Mouse (Mus musculus) embryonic facial prominence, embryonic 10.5 days (tissue): ENCODE measurements around the gene Myo10. TPM values are rescaled to one million over a fixed set of nuclear protein-coding genes. Genes with fewer than 3 reads are reported as not detected.

Experiments used
- DNase-seq: peaks from one replicate; pipeline ENCODE4 v3.0.0-alpha.2; 2017; ENCODE audit warnings: low spot score
- H3K27ac ChIP-seq: fragments of 300-500 bp; sonication (generic); replicated peaks from 2 replicates; pipeline ENCODE4 v1.5.1; 2016; ENCODE audit warnings: mild to moderate bottlenecking
- H3K27me3 ChIP-seq: fragments of 300-500 bp; sonication (generic); replicated peaks from 2 replicates; pipeline ENCODE4 v1.6.1; 2016; ENCODE audit warnings: low read depth, mild to moderate bottlenecking; ENCODE audit not compliant: poor library complexity, severe bottlenecking
- H3K36me3 ChIP-seq: fragments of 300-500 bp; sonication (generic); replicated peaks from 2 replicates; pipeline ENCODE4 v1.6.1; 2016; ENCODE audit warnings: mild to moderate bottlenecking, moderate library complexity
- H3K4me1 ChIP-seq: fragments of 300-500 bp; sonication (generic); 2 replicates; pipeline ENCODE4 v1.6.1; 2016
- H3K4me3 ChIP-seq: fragments of 300-500 bp; sonication (generic); 2 replicates; pipeline ENCODE4 v1.5.1; 2016; ENCODE audit warnings: mild to moderate bottlenecking, moderate library complexity
- H3K9me3 ChIP-seq: fragments of 300-500 bp; sonication (generic); 2 replicates; pipeline ENCODE4 v1.6.1; 2016; ENCODE audit warnings: mild to moderate bottlenecking
- WGBS: fragments of 180-500 bp; shearing (Covaris S2); methylation state at CpG from one replicate; pipeline ENCODE4 v1.1.7; 2016; 5-methylcytosine and 5-hydroxymethylcytosine counted together
- polyA plus RNA-seq: library from polyadenylated mRNA; unstranded; fragments of >200 nt; fragmentation: Nextera tagmentation; extraction: Ambion mirVana; gene quantifications from 2 replicates; pipeline ENCODE4 v1.2.1, GENCODE M21; 2016

Gene Myo10
- 44.2 and 47.2 TPM in 2 replicates for polyA plus RNA-seq

DNA sequence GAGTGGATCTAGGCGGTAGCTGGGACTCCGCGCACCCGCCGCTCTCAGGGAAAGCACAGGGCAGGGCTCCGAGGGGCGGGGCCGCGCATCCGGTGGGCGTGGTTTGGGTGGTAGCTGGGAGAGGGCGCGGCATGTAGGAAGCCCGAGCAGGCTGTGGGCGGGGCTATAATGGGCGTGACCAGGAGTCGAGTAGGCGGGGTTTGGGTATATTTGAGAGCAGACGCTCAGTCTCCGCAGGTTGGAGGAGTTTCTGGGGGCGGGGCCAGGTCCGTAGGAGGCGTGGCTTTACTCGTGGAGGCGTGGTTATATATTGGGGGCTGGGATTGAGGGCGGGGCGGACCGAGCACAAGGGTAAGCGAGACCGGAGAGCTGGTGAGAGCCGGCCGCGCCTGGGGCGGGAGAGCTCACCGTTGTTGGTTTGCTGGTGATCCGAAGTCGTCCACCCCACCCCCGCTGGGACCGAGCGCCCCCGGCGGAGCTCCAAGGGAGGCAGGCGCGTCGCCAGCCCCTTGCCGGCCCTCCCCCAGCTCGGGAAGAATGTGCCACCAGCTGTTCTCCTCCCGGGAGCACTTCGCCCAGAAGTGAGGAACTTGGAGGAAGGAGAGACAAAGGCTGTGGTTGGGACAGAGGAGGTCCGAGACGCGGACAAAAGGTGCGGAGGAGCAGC lies at the start of gene Myo10:
Gene Myo10 (plus strand): TSS at position 326 of the 667 bp plus-strand sequence.
- DNase-seq = peak; percentile 100
- H3K4me1 ChIP-seq = peaks cover 45% of the 10 kb centered on the region
- H3K27ac ChIP-seq = peak within 1 kb of the TSS; percentile 95
- H3K36me3 ChIP-seq = peaks cover 4% of the 10 kb centered on the region
- H3K4me3 ChIP-seq = peak within 1 kb of the TSS; percentile 77
- under 1% methylated on average over 53 of the region's 53 CpGs for WGBS
- H3K9me3 ChIP-seq = no peaks in the 10 kb centered on the region
- peaks cover 13% of the 10 kb centered on the region; the same call in 1 of the 2 replicates for H3K27me3 ChIP-seq

DNA sequence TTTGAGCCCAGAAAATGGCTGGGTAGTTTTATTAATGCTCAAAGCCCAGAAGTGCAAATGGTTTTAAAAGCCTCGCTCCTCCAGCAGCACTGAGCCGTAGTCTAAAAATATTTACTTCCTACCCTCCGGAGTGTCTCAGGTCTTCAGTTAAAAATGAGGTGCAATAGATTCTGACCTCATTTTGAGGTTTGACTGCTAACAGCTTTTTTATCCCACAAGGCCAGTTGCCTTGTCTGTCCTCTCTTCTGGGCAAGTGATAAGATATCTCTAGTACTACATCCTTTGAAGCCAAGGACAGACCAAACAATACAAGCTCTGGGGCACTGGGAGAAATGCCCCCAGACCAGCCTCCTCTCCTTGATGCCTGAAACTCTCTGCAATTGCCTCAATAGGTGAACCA lies 49.2 kb upstream of the Myo10 start:
- H3K9me3 ChIP-seq = no peaks in the 10 kb centered on the region
- no peaks in the 10 kb centered on the region for H3K27me3 ChIP-seq
- no peaks in the 10 kb centered on the region for H3K4me1 ChIP-seq
- 83% methylated on average over 3 of the region's 3 CpGs for WGBS
- no peak overlapping the region for H3K27ac ChIP-seq
- DNase-seq = no peak
- no peak overlapping the region for H3K4me3 ChIP-seq
- H3K36me3 ChIP-seq = no peaks in the 10 kb centered on the region

DNA sequence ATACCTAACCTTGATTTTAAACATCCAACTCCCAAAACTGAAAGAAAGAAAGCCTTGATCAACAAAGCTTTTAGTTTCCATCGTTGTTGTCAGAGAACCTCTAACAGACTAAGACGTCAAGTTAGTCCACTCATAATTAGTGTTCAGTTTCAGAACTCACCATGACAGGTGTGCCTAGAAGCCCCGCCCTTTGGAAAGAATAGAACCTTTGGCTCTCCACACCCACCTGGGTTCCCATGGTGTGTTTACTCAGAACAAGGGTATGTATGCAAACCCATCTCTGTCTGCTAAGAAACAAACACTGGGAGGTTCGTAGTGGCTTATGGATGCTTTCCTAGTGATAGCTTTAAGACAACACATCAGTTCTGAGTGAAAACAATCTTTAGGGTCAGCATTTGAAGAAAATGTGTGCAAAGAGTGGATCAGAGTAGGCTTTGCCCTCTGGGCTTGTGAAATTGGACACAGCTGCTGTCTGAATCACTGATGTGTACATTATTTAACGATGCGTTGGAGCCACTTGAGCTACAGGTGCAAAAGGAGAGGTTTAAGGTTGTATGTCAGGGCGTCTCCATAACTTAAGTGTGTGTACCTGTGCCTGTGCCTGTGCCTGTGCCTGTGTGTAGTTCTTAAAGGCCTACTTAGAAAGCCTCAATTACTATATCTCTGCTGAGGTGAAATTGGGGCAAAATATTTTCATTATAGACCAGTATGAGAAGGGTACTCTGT lies 48.3 kb upstream of the Myo10 start:
- WGBS = 72% methylated on average over 7 of the region's 7 CpGs
- Histone ChIP-seq H3K4me3 (no peak overlapping the region), H3K27ac (no peak overlapping the region), H3K27me3 (no peaks in the 10 kb centered on the region), H3K4me1 (no peaks in the 10 kb centered on the region), H3K36me3 (no peaks in the 10 kb centered on the region), H3K9me3 (no peaks in the 10 kb centered on the region)
- DNase-seq = no peak

DNA sequence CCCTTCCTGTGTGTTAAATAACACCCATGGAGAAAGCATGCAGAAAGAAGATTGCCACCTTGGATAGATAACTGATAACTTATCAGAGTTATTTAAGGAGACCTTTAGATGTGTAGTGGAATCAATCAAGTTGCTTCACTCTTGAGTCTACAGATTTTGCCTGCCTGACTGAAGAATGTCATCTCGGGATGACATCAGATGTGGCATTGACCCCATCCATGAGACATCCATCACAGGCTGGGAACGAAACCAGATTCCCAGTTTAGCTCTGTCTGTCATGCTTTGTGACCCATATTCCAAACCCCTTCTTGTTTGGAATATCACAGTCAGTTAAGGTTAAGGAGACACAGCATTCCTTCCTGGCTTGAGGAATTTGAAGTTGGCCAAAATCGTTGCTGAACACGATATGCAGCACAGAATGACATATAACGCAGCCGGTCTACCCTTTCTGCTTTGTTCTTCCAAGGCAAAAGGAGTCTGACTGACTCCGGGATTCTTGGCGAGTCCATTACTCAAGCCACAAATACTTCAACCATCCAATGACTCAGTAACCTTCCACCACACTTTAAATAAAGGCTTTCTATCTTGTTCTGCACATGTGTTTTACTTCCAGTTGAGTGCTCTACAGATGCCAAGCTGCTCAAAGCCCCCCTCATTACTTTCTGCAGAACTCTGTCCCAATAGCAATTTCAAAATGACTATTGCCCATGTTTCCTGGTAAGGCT lies 44.8 kb upstream of the Myo10 start:
- H3K4me1 ChIP-seq = peaks cover 20% of the 10 kb centered on the region
- 90% methylated on average over 8 of the region's 8 CpGs for WGBS
- no peak for DNase-seq
- no peak overlapping the region for H3K4me3 ChIP-seq
- H3K27me3 ChIP-seq = no peaks in the 10 kb centered on the region
- H3K36me3 ChIP-seq = no peaks in the 10 kb centered on the region
- no peak overlapping the region for H3K27ac ChIP-seq
- H3K9me3 ChIP-seq = no peaks in the 10 kb centered on the region

DNA sequence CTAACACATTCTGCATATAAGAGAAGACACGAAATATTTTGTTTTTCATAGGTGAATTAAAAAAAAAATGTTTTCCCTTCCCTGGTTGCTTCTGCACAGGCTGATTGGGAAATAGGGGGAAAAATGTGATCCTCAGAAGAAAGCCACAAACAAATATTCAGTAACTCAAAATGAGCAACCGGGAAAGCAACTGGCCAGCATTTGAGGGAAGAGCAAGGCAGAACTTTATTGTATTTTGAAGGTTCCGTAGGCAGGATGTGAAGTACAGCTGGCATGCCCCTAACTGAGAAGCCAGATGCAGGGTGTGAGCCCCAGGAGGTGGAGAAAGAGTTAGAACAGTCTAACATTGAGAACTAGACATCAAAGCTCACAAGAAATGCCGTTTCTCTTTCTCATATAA lies 44.0 kb upstream of the Myo10 start:
- DNase-seq = no peak
- no peak overlapping the region for H3K4me3 ChIP-seq
- no peak overlapping the region for H3K27ac ChIP-seq
- H3K9me3 ChIP-seq = no peaks in the 10 kb centered on the region
- no peaks in the 10 kb centered on the region for H3K36me3 ChIP-seq
- 82% methylated on average over 4 of the region's 4 CpGs for WGBS
- no peaks in the 10 kb centered on the region for H3K27me3 ChIP-seq
- peaks cover 20% of the 10 kb centered on the region for H3K4me1 ChIP-seq

DNA sequence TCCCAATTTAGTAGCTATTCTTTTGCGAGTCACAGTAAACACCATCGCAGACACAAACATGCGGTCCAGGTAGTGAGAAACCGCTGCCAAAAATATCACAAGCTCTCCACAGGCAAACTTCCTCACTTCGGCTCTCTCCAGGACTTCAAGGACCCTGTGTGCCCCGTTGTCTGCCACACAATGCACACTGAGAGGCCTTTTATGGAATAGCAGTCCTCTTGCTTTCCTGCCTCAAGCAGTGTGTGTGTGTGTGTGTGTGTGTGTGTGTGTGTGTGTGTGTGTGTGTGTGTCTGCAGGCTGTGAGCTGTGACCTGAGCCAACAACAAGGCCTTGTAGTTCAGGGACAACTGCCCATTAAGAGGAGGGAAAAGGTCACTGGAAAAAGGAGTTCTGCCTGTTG lies 41.6 kb upstream of the Myo10 start:
- Histone ChIP-seq H3K27ac (no peak overlapping the region; the same call in 1 of the 2 replicates), H3K27me3 (no peaks in the 10 kb centered on the region), H3K4me1 (peaks cover 32% of the 10 kb centered on the region), H3K9me3 (no peaks in the 10 kb centered on the region), H3K36me3 (no peaks in the 10 kb centered on the region), H3K4me3 (no peak overlapping the region)
- peak; percentile 54 for DNase-seq
- 26% methylated on average over 6 of the region's 6 CpGs for WGBS

DNA sequence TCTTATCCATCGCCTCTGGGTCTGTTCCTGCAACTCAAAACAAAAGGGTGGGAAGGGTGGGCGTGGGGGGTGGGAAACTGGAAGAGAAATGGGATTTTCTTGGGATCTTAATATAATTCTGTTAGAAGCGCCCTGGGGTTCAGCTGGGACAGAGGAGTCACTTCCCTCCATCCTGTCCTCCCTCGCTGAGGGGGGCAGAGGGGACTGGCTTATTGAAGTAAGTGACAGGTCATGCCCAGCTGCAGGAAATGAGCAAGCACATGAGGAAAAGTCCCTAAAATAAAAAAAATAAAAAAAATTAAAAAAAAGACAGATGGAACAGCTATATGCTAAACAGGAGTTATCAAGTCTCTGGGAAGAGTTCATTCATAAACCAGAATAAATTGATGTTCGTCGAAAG lies 40.3 kb upstream of the Myo10 start:
- Histone ChIP-seq H3K4me1 (peaks cover 44% of the 10 kb centered on the region), H3K27me3 (no peaks in the 10 kb centered on the region), H3K36me3 (no peaks in the 10 kb centered on the region), H3K27ac (no peak overlapping the region), H3K4me3 (no peak overlapping the region), H3K9me3 (no peaks in the 10 kb centered on the region)
- 49% methylated on average over 6 of the region's 6 CpGs for WGBS
- DNase-seq = no peak

DNA sequence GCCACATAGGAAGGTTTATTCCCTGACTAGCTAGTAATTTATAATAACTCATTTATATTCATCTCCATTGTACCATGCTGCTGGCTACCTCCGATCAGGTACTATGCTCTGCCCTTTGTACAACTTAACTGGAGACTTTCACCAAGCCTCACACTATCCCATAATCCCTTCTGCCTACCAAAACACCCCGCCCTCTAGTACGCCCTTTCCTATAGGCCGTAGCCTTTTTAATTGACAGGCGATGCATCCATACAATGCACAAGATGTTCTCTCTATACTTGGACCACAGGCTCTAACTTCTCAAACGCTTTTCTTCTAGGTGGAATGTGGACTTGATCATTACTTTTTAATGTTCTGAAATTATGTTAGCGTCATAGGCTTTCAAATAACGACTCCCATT lies 39.0 kb upstream of the Myo10 start:
- Histone ChIP-seq H3K4me1 (peaks cover 48% of the 10 kb centered on the region), H3K27ac (no peak overlapping the region), H3K27me3 (no peaks in the 10 kb centered on the region), H3K9me3 (no peaks in the 10 kb centered on the region), H3K36me3 (no peaks in the 10 kb centered on the region), H3K4me3 (no peak overlapping the region)
- WGBS = 89% methylated on average over 8 of the region's 8 CpGs
- no peak for DNase-seq

DNA sequence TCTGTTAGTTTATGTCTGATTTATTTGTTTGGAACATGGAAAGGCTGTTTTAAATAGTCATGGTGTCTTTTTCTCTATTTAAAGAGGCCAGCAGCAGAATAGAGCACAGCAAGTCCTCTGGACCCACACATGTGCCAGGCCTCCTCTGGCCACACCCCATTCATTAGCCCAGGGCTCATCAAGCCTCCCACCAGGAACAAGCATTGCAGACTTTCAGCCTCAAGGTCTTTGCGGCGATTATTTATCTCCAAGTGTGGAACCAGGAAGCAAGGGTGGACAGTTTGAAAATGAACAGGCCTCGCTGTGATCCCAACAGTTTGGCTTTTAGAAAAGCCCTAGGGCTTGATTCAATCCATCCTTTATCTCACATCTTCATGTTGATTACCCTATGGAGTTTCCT lies 35.5 kb upstream of the Myo10 start:
- H3K4me3 ChIP-seq = no peak overlapping the region
- DNase-seq = no peak

DNA sequence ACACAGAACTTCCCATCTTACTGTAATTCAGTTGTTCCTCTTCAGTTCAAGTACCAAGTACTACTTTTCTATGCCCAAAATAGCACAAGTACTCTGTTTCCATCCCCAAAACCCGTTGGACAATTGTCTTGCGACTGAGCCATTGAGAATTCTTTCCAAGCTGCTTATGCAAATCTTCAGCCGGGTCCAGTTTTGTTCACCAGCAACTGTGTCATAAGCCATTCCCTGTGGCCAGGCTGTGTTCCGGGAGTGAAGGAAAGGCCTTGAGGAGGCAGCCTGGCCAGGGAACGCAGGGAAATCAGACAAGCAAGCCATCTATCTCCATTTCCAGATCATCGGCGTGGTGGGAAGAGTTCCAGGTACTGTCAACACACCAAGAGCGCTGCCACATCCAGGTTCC lies 34.4 kb upstream of the Myo10 start:
- no peak overlapping the region for H3K27ac ChIP-seq
- H3K36me3 ChIP-seq = no peaks in the 10 kb centered on the region
- WGBS = 85% methylated on average over 8 of the region's 8 CpGs
- no peak overlapping the region for H3K4me3 ChIP-seq
- peaks cover 35% of the 10 kb centered on the region for H3K4me1 ChIP-seq
- H3K9me3 ChIP-seq = no peaks in the 10 kb centered on the region
- no peaks in the 10 kb centered on the region for H3K27me3 ChIP-seq
- no peak for DNase-seq

More for the DNA sequence above, 35.5 kb upstream of the Myo10 start:
- no peaks in the 10 kb centered on the region for H3K9me3 ChIP-seq
- H3K27me3 ChIP-seq = no peaks in the 10 kb centered on the region
- H3K4me1 ChIP-seq = peaks cover 34% of the 10 kb centered on the region
- H3K27ac ChIP-seq = no peak overlapping the region
- WGBS = 55% methylated on average over 3 of the region's 3 CpGs
- H3K36me3 ChIP-seq = no peaks in the 10 kb centered on the region

DNA sequence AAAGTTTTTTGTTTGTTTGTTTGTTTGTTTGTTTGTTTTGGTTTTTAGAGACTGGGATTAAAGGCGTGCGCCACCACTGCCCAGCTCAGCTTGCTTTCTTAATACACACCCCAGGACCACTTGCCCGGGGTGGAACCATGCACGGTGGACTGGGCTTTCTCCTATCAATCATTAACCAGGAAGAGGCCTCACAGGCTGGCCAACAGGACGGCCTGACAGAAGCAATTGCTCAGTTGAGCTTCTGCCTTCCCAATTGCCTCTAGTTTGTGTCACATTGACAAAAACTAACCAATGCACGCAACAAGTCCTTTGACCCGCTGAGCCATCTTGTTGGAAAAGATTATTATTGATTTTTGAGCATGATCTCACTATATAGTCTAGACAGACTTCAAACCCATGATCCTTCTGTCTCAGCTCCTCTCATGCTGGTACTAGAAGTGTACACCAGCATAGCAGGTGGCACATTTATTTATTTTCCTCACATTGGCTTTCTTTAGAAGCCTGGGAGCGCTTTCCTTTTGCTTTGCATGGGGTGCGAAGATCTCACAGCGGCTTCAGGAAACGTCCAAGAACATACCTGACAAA lies 32.9 kb upstream of the Myo10 start:
- no peaks in the 10 kb centered on the region for H3K27me3 ChIP-seq
- WGBS = 91% methylated on average over 11 of the region's 11 CpGs
- H3K9me3 ChIP-seq = no peaks in the 10 kb centered on the region
- H3K4me1 ChIP-seq = peaks cover 34% of the 10 kb centered on the region
- H3K27ac ChIP-seq = no peak overlapping the region
- no peaks in the 10 kb centered on the region for H3K36me3 ChIP-seq
- DNase-seq = no peak
- H3K4me3 ChIP-seq = no peak overlapping the region

DNA sequence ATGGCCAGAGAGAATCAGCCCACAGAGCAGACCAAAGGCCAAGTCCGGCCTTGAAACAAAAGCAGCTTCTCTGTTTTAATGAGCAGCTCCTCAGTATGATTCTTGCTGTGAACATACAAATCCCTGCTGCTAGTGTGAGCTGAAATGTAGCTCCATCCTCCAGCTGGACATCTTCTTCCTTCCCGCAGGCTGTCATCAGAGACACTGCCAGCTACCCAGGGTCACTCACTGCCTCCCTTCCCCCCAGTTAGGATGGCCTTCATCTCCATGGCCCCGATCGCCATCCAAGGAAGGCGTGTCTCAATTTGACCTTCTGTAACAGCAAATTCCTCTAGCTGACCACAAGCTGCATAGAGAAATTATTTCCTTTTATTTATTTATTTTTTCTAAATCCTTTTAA lies 32.4 kb upstream of the Myo10 start:
- H3K4me3 ChIP-seq = no peak overlapping the region
- no peaks in the 10 kb centered on the region for H3K36me3 ChIP-seq
- H3K9me3 ChIP-seq = no peaks in the 10 kb centered on the region
- whole genome bisulfite sequencing = 77% methylated on average over 5 of the region's 5 CpGs
- no peak for DNase-seq
- peaks cover 33% of the 10 kb centered on the region for H3K4me1 ChIP-seq
- H3K27me3 ChIP-seq = no peaks in the 10 kb centered on the region
- no peak overlapping the region for H3K27ac ChIP-seq
